Mouse (Mus musculus): ENCODE measurements around the gene Inpp5k.
"Not testable (repeated sequence)": the region's sequence is repeated elsewhere in the genome, so short reads cannot be mapped to it uniquely, and the experiment has no call there.

The Inpp5k gene

GRCm38 (mm10) chr11:75678747-75679438 is 48.1 kb downstream of the Inpp5k start, which contains the start of gene Crk:
Crk (plus strand) TSS chr11:75679259.
- DNase-seq (ENCODE audit: low spot score), result peak; percentile 99

- DNase-seq (ENCODE audit: low spot score), result peak; percentile 58
Observed at GRCm38 (mm10) chr11:75679439-75680171, 48.8 kb downstream of the Inpp5k start.

GRCm38 (mm10) chr11:75684462-75684861 is 53.7 kb downstream of the Inpp5k start:
- no peak for DNase-seq (ENCODE audit: low spot score)

GRCm38 (mm10) chr11:75684956-75685355 is 54.2 kb downstream of the Inpp5k start:
- no peak for DNase-seq (ENCODE audit: low spot score)

- DNase-seq (ENCODE audit: low spot score), result no peak
Observed at GRCm38 (mm10) chr11:75687343-75687993, 56.7 kb downstream of the Inpp5k start.

GRCm38 (mm10) chr11:75688132-75688531 is 57.3 kb downstream of the Inpp5k start:
- DNase-seq (ENCODE audit: low spot score), result no peak

- DNase-seq (ENCODE audit: low spot score), result no peak
Observed at GRCm38 (mm10) chr11:75689977-75690376, 59.2 kb downstream of the Inpp5k start.

- DNase-seq (ENCODE audit: low spot score), result no peak
Observed at GRCm38 (mm10) chr11:75691047-75691446, 60.3 kb downstream of the Inpp5k start.

- no peak for DNase-seq (ENCODE audit: low spot score)
Observed at GRCm38 (mm10) chr11:75693570-75693969, 62.8 kb downstream of the Inpp5k start.

- DNase-seq (ENCODE audit: low spot score), result not testable (repeated sequence)
Observed at GRCm38 (mm10) chr11:75697464-75697863, 66.7 kb downstream of the Inpp5k start.

Data from urinary bladder, postnatal 14 days (tissue).